Mouse (Mus musculus): ENCODE results near the gene Hapln2. TPM values are rescaled to one million over a fixed set of nuclear protein-coding genes. Genes with fewer than 3 reads are reported as not detected.

The Hapln2 gene
- total and polyA plus RNA-seq, 3 experiments = not detected

GRCm38 (mm10) chr3:88033506-88033905, 6.1 kb upstream of the Hapln2 start:
- Histone ChIP-seq H3K9ac (ENCODE audit: insufficient read depth, low read depth) (no peak overlapping the region), H3K27ac (ENCODE audit: insufficient read depth, low read depth) (no peak overlapping the region), H3K4me1 (ENCODE audit: control insufficient read depth in 1 of 2, insufficient read depth in 2 of 2) (peaks cover 4 to 15% of the 10 kb centered on the region in 2 experiments; a peak in 3 of 4 replicates), H3K36me3 (replicated peaks in 1 of 2; ENCODE audit: control insufficient read depth in 1 of 2, insufficient read depth in 1 of 2, low read length in 1 of 2) (no peaks in the 10 kb centered on the region), H3K27me3 (replicated peaks) (peaks cover 35% of the 10 kb centered on the region), H3K79me2 (replicated peaks; ENCODE audit: control insufficient read depth, extremely low read depth, insufficient read depth, poor library complexity, severe bottlenecking) (no peaks in the 10 kb centered on the region), H3K9me3 (replicated peaks; ENCODE audit: low read length) (peaks cover 4% of the 10 kb centered on the region), H3K4me2 (ENCODE audit: insufficient read depth, low read depth, poor library complexity, severe bottlenecking) (no peak overlapping the region), H3K4me3 (replicated peaks in 1 of 3; ENCODE audit: low read depth in 2 of 3, low read length in 2 of 3, poor library complexity in 1 of 3) (no peak overlapping the region)
- in situ Hi-C loops (cut with MboI; ENCODE audit: low pct_ligation_motif_present, low pct_unique_long_range_greater_than_20kb, low sequenced_read_pairs) = no loop called here
- TF ChIP-seq POLR2AphosphoS2 (IDR thresholded peaks at IDR 0.05; ENCODE audit: low read depth, low read length) (no peak), EP300 (IDR thresholded peaks at IDR 0.05; ENCODE audit: low read length) (no peak), MAFK (IDR thresholded peaks at IDR 0.05; ENCODE audit: insufficient replicate concordance, low read length) (no peak), KAT2A (IDR thresholded peaks at IDR 0.05; ENCODE audit: insufficient replicate concordance, low read length) (no peak), ETS1 (conservative IDR thresholded peaks at IDR 0.05; ENCODE audit: low read depth, low read length) (no peak), BHLHE40 (IDR thresholded peaks at IDR 0.05; ENCODE audit: low read depth, low read length) (no peak), TCF12 (IDR thresholded peaks at IDR 0.05; ENCODE audit: low read depth, low read length) (no peak)
- DNase-seq (ENCODE audit: extremely low read depth) = no peak
- dilution Hi-C loops (cut with MboI; ENCODE audit: extremely low pct_ligation_motif_present, extremely low pct_unique_long_range_greater_than_20kb, low sequenced_read_pairs) = no loop called here

GRCm38 (mm10) chr3:88030608-88031395, 3.4 kb upstream of the Hapln2 start:
- Histone ChIP-seq H3K36me3 (replicated peaks in 1 of 2; ENCODE audit: control insufficient read depth in 1 of 2, insufficient read depth in 1 of 2, low read length in 1 of 2) (no peaks in the 10 kb centered on the region), H3K27me3 (replicated peaks) (peaks cover 42% of the 10 kb centered on the region), H3K79me2 (replicated peaks; ENCODE audit: control insufficient read depth, extremely low read depth, insufficient read depth, poor library complexity, severe bottlenecking) (no peaks in the 10 kb centered on the region), H3K9ac (ENCODE audit: insufficient read depth, low read depth) (no peak overlapping the region), H3K4me3 (replicated peaks in 1 of 3; ENCODE audit: low read depth in 2 of 3, low read length in 2 of 3, poor library complexity in 1 of 3) (no peak overlapping the region), H3K27ac (ENCODE audit: insufficient read depth, low read depth) (no peak overlapping the region), H3K4me1 (ENCODE audit: control insufficient read depth in 1 of 2, insufficient read depth in 2 of 2) (peaks cover 3 to 9% of the 10 kb centered on the region in 2 experiments; a peak in 3 of 4 replicates), H3K9me3 (replicated peaks; ENCODE audit: low read length) (peaks cover 12% of the 10 kb centered on the region), H3K4me2 (ENCODE audit: insufficient read depth, low read depth, poor library complexity, severe bottlenecking) (no peak overlapping the region)
- dilution Hi-C loops (cut with MboI; ENCODE audit: extremely low pct_ligation_motif_present, extremely low pct_unique_long_range_greater_than_20kb, low sequenced_read_pairs) (no loop called here), in situ Hi-C loops (cut with MboI; ENCODE audit: low pct_ligation_motif_present, low pct_unique_long_range_greater_than_20kb, low sequenced_read_pairs) (no loop called here)
- TF ChIP-seq HCFC1 (IDR thresholded peaks at IDR 0.05; ENCODE audit: low read depth, low read length) = no peak
- 0 out of 2 replicates have a peak, but pooled peaks have one; percentile 17 for TF ChIP-seq IRF4 (IDR thresholded peaks at IDR 0.05; ENCODE audit: low read depth, low read length)
- 0 out of 2 replicates have a peak, but pooled peaks have one; percentile 30 for TF ChIP-seq SIN3A (IDR thresholded peaks at IDR 0.05; ENCODE audit: low read length)
- no peak for TF ChIP-seq MAX (IDR thresholded peaks at IDR 0.05; ENCODE audit: low read length)
- peak; percentile 10 for DNase-seq (ENCODE audit: extremely low read depth)

GRCm38 (mm10) chr3:88026823-88027222, 560 bp downstream of the Hapln2 start:
- H3K79me2 ChIP-seq (replicated peaks; ENCODE audit: control insufficient read depth, extremely low read depth, insufficient read depth, poor library complexity, severe bottlenecking) = no peaks in the 10 kb centered on the region
- H3K27ac ChIP-seq (ENCODE audit: insufficient read depth, low read depth) = no peak overlapping the region
- no peak overlapping the region for H3K9ac ChIP-seq (ENCODE audit: insufficient read depth, low read depth)
- no peaks in the 10 kb centered on the region for H3K36me3 ChIP-seq (replicated peaks in 1 of 2; ENCODE audit: control insufficient read depth in 1 of 2, insufficient read depth in 1 of 2, low read length in 1 of 2)
- peaks cover 72% of the 10 kb centered on the region for H3K27me3 ChIP-seq (replicated peaks)
- no peak for DNase-seq (ENCODE audit: extremely low read depth)
- no peak for TF ChIP-seq TBP (conservative IDR thresholded peaks at IDR 0.05; ENCODE audit: low read depth, low read length)
- H3K9me3 ChIP-seq (replicated peaks; ENCODE audit: low read length) = peaks cover 27% of the 10 kb centered on the region
- in situ Hi-C loops (cut with MboI; ENCODE audit: low pct_ligation_motif_present, low pct_unique_long_range_greater_than_20kb, low sequenced_read_pairs) (no loop called here), dilution Hi-C loops (cut with MboI; ENCODE audit: extremely low pct_ligation_motif_present, extremely low pct_unique_long_range_greater_than_20kb, low sequenced_read_pairs) (no loop called here)
- H3K4me1 ChIP-seq (ENCODE audit: control insufficient read depth in 1 of 2, insufficient read depth in 2 of 2) = peaks cover 17 to 18% of the 10 kb centered on the region in 2 experiments
- no peak overlapping the region for H3K4me3 ChIP-seq (replicated peaks in 1 of 3; ENCODE audit: low read depth in 2 of 3, low read length in 2 of 3, poor library complexity in 1 of 3)
- H3K4me2 ChIP-seq (ENCODE audit: insufficient read depth, low read depth, poor library complexity, severe bottlenecking) = no peak overlapping the region

Data from CH12.LX (cell line).